Mouse (Mus musculus) layer of hippocampus, postnatal 14 days (tissue): ENCODE data around the gene C1galt1c1. TPM values are rescaled to one million over a fixed set of nuclear protein-coding genes. Genes with fewer than 3 reads are reported as not detected.

ENCODE experiments used
- DNase-seq, 2 experiments: peaks; one replicate each; pipeline ENCODE4 v3.0.0; 2021 to 2022; ENCODE audit warnings: low spot score in 2 of 2, mixed read lengths in 1 of 2
- long read RNA-seq, 2 experiments: library from polyadenylated mRNA; stranded (forward); transcript quantifications; one replicate each; pipeline ENCODE4 v2.0.0; 2021
- total RNA-seq, 2 experiments: library from RNA; stranded (reverse); gene quantifications; 2 replicates each; pipeline ENCODE4 v1.2.3; 2021

Gene C1galt1c1
- 10 to 100 TPM; 18.0 to 21.4 TPM for total RNA-seq
- long read RNA-seq, experiment 1, transcript C1galt1c1-201 (2 exons, 1,449 nt): major isoform, 21 of 22 reads
- long read RNA-seq, experiment 1, partial matches to known transcripts: 0 of 22 reads
- long read RNA-seq, experiment 1, other reads (novel, unspliced or antisense): 1 of 22 reads
- long read RNA-seq, experiment 2, transcript C1galt1c1-201 (2 exons, 1,449 nt): major isoform, 26 of 30 reads
- long read RNA-seq, experiment 2, partial matches to known transcripts: 1 of 30 reads
- long read RNA-seq, experiment 2, other reads (novel, unspliced or antisense): 3 of 30 reads

- DNase-seq: peak; percentile 83 to 91
Measured at GRCm38 (mm10) chrX:38634801-38635637, at the start of gene C1galt1c1. C1galt1c1 (minus strand) TSS chrX:38635087.

GRCm38 (mm10) chrX:38681972-38682371 is 47.1 kb upstream of the C1galt1c1 start:
- DNase-seq: no peak

- DNase-seq: no peak
Measured at GRCm38 (mm10) chrX:38669111-38669903, 34.4 kb upstream of the C1galt1c1 start.

GRCm38 (mm10) chrX:38656206-38656883 is 21.5 kb upstream of the C1galt1c1 start:
- DNase-seq: no peak

- no peak for DNase-seq
Measured at GRCm38 (mm10) chrX:38654681-38655080, 19.8 kb upstream of the C1galt1c1 start.

- DNase-seq: no peak
Measured at GRCm38 (mm10) chrX:38653181-38653580, 18.3 kb upstream of the C1galt1c1 start.

GRCm38 (mm10) chrX:38651167-38651566 is 16.3 kb upstream of the C1galt1c1 start:
- DNase-seq: no peak

- no peak for DNase-seq
Measured at GRCm38 (mm10) chrX:38650404-38651039, 15.6 kb upstream of the C1galt1c1 start.

- DNase-seq: no peak
Measured at GRCm38 (mm10) chrX:38642183-38642582, 7.3 kb upstream of the C1galt1c1 start.

- DNase-seq: no peak
Measured at GRCm38 (mm10) chrX:38641435-38641834, 6.5 kb upstream of the C1galt1c1 start.

GRCm38 (mm10) chrX:38635638-38635931 is 698 bp upstream of the C1galt1c1 start:
- no peak for DNase-seq

GRCm38 (mm10) chrX:38600995-38601369 is 33.9 kb downstream of the C1galt1c1 start:
- DNase-seq: peak; percentile 9 to 37

- DNase-seq: peak; percentile 64 to 85
Measured at GRCm38 (mm10) chrX:38600177-38600994, 34.5 kb downstream of the C1galt1c1 start, which contains the start of gene Mcts1. Mcts1 (plus strand) TSS chrX:38600578.

- no peak for DNase-seq
Measured at GRCm38 (mm10) chrX:38593180-38593889, 41.6 kb downstream of the C1galt1c1 start.

- no peak for DNase-seq
Measured at GRCm38 (mm10) chrX:38591749-38592148, 43.1 kb downstream of the C1galt1c1 start.

- no peak for DNase-seq
Measured at GRCm38 (mm10) chrX:38589827-38590226, 45.1 kb downstream of the C1galt1c1 start.

GRCm38 (mm10) chrX:38583261-38583660 is 51.6 kb downstream of the C1galt1c1 start:
- no peak for DNase-seq

GRCm38 (mm10) chrX:38581140-38581539 is 53.7 kb downstream of the C1galt1c1 start:
- DNase-seq: no peak
